In genomic region chr2:149873346-149873745, GRCm38 (mm10) we compare ENCODE assay signal across 15 mouse cellular contexts. TPM values are rescaled to one million over a fixed set of nuclear protein-coding genes. Genes with fewer than 3 reads are reported as not detected.
DNase-seq lines count a peak whose midpoint lies in the region; ATAC-seq lines count a peak whose summit lies in the region.
"Had no signal": no experiment of that assay in that cellular context is flagged by ENCODE, and none has a peak within 500 bp of the region (broad histone marks: within the 10 kb centered on the region; RNA-seq: fewer than 3 reads in every experiment).

No protein-coding gene starts in this region.

- no peaks in the 10 kb centered on the region for H3K4me1 ChIP-seq in limb, embryonic 11.5 days (ENCODE audit: control insufficient read depth, insufficient read depth, low read length)
- H3K4me1 ChIP-seq in limb, embryonic 10.5 days: no peaks in the 10 kb centered on the region
- H3K4me1 ChIP-seq in forebrain, embryonic 13.5 days: no peaks in the 10 kb centered on the region
- no peaks in the 10 kb centered on the region for H3K4me1 ChIP-seq in kidney, embryonic 16.5 days (ENCODE audit: insufficient read depth, low read length)
- H3K4me1 ChIP-seq: kidney, embryonic 15.5 days; megakaryocyte, embryonic 14.5 days; neural tube, embryonic 12.5 days had no signal

- H3K9me3 ChIP-seq in limb, embryonic 11.5 days (ENCODE audit: control insufficient read depth, low read length): no peaks in the 10 kb centered on the region
- no peaks in the 10 kb centered on the region for H3K9me3 ChIP-seq in limb, embryonic 10.5 days (replicated peaks)
- H3K9me3 ChIP-seq in forebrain, embryonic 13.5 days (replicated peaks): no peaks in the 10 kb centered on the region
- no peaks in the 10 kb centered on the region for H3K9me3 ChIP-seq in kidney, embryonic 16.5 days (ENCODE audit: low read length)
- H3K9me3 ChIP-seq: kidney, embryonic 15.5 days; neural tube, embryonic 12.5 days had no signal

- WGBS in limb, embryonic 11.5 days: 86% methylated on average over 3 of the region's 3 CpGs
- 82% methylated on average over 3 of the region's 3 CpGs for WGBS in limb, embryonic 10.5 days
- WGBS in forebrain, embryonic 13.5 days: 84% methylated on average over 3 of the region's 3 CpGs
- 89% methylated on average over 3 of the region's 3 CpGs for WGBS in kidney, embryonic 16.5 days

- no peak for ATAC-seq in limb, embryonic 11.5 days (ENCODE audit: insufficient number of reproducible peaks, low FRiP score, low TSS enrichment, low read depth)
- ATAC-seq in forebrain, embryonic 13.5 days: no peak
- ATAC-seq in kidney, embryonic 16.5 days (ENCODE audit: low FRiP score, low TSS enrichment): no peak

- H3K36me3 ChIP-seq in limb, embryonic 11.5 days (ENCODE audit: control insufficient read depth, insufficient read depth, low read length): no peaks in the 10 kb centered on the region
- H3K36me3 ChIP-seq in limb, embryonic 10.5 days: no peaks in the 10 kb centered on the region
- no peaks in the 10 kb centered on the region for H3K36me3 ChIP-seq in forebrain, embryonic 13.5 days (ENCODE audit: poor library complexity, severe bottlenecking)
- no peaks in the 10 kb centered on the region for H3K36me3 ChIP-seq in kidney, embryonic 16.5 days (ENCODE audit: insufficient read depth, low read length)
- H3K36me3 ChIP-seq: kidney, embryonic 15.5 days; neural tube, embryonic 12.5 days had no signal

- H3K27me3 ChIP-seq in limb, embryonic 11.5 days (ENCODE audit: control insufficient read depth, insufficient read depth, low read length): no peaks in the 10 kb centered on the region
- H3K27me3 ChIP-seq in limb, embryonic 10.5 days (ENCODE audit: low read depth, poor library complexity, severe bottlenecking): no peaks in the 10 kb centered on the region
- H3K27me3 ChIP-seq in forebrain, embryonic 13.5 days: no peaks in the 10 kb centered on the region
- no peaks in the 10 kb centered on the region for H3K27me3 ChIP-seq in kidney, embryonic 16.5 days (ENCODE audit: insufficient read depth, low read length)
- H3K27me3 ChIP-seq: kidney, embryonic 15.5 days; megakaryocyte, embryonic 14.5 days; neural tube, embryonic 12.5 days had no signal

- no peak overlapping the region for H3K4me2 ChIP-seq in limb, embryonic 11.5 days (ENCODE audit: low read depth, severe bottlenecking)
- H3K4me2 ChIP-seq in forebrain, embryonic 13.5 days: no peak overlapping the region
- H3K4me2 ChIP-seq in kidney, embryonic 16.5 days (replicated peaks; ENCODE audit: low read depth, low read length): no peak overlapping the region
- H3K4me2 ChIP-seq: kidney, embryonic 15.5 days; neural tube, embryonic 12.5 days had no signal

- DNase-seq in limb, embryonic 11.5 days (ENCODE audit: low spot score): peak; percentile 8
- no peak for DNase-seq in limb, embryonic 10.5 days (ENCODE audit: low spot score)
- DNase-seq in frontal cortex, adult 2 months (ENCODE audit: extremely low spot score in 1 of 2, low spot score in 1 of 2): peak; percentile 92 to 95
- peak; percentile 59 to 64 for DNase-seq in layer of hippocampus, postnatal 36 days
- DNase-seq in telencephalon, adult 2 months (ENCODE audit: low read depth, low spot score): peak; percentile 95
- DNase-seq in thymus, postnatal 25 days: no peak
- DNase-seq: thymus, postnatal 36 days had no signal

- H3K27ac ChIP-seq in limb, embryonic 11.5 days (replicated peaks; ENCODE audit: low read depth, low read length): no peak overlapping the region
- H3K27ac ChIP-seq in limb, embryonic 10.5 days: no peak overlapping the region
- H3K27ac ChIP-seq in forebrain, embryonic 13.5 days: no peak overlapping the region
- H3K27ac ChIP-seq in kidney, embryonic 16.5 days (ENCODE audit: low read length): no peak overlapping the region
- H3K27ac ChIP-seq: kidney, embryonic 15.5 days; liver, embryonic 14.5 days; neural tube, embryonic 12.5 days had no signal

- no peak overlapping the region for H3K4me3 ChIP-seq in limb, embryonic 11.5 days (ENCODE audit: low read depth, low read length)
- no peak overlapping the region for H3K4me3 ChIP-seq in limb, embryonic 10.5 days
- H3K4me3 ChIP-seq in forebrain, embryonic 13.5 days: no peak overlapping the region
- H3K4me3 ChIP-seq in kidney, embryonic 16.5 days (ENCODE audit: low read length): no peak overlapping the region
- H3K4me3 ChIP-seq: kidney, embryonic 15.5 days; megakaryocyte, embryonic 14.5 days; neural tube, embryonic 12.5 days had no signal

- no peak overlapping the region for H3K9ac ChIP-seq in limb, embryonic 11.5 days (ENCODE audit: low read length)
- no peak overlapping the region for H3K9ac ChIP-seq in forebrain, embryonic 13.5 days
- no peak overlapping the region for H3K9ac ChIP-seq in kidney, embryonic 16.5 days (replicated peaks; ENCODE audit: low read length)
- H3K9ac ChIP-seq: kidney, embryonic 15.5 days; liver, embryonic 14.5 days; neural tube, embryonic 12.5 days had no signal

RNA-seq across cellular contexts. Expression of gene C530025M09Rik, which starts 42.3 kb away (rescaled TPM):
- not detected in 2 replicates for polyA plus RNA-seq in limb, embryonic 11.5 days (2014; fragmentation: Nextera tagmentation; extraction: Ambion mirVana)
- 0.30 TPM in 1 of 2 replicates, not detected in the other for polyA plus RNA-seq in limb, embryonic 10.5 days (2016; fragmentation: Nextera tagmentation; extraction: Ambion mirVana)
- polyA plus RNA-seq in frontal cortex, adult 2 months (2012; rRNA removed): 0.14 and 0.80 TPM in 2 replicates
- under 1 TPM; 0.55 to 0.61 TPM for total RNA-seq in layer of hippocampus, postnatal 36 days (2021)
- polyA plus RNA-seq in forebrain, embryonic 13.5 days (2015; fragmentation: Nextera tagmentation; extraction: Ambion mirVana): 0.64 and 0.75 TPM in 2 replicates
- not detected in 2 replicates for polyA plus RNA-seq in kidney, embryonic 16.5 days (2015; fragmentation: Nextera tagmentation; extraction: Ambion mirVana)
- polyA plus RNA-seq: forebrain, embryonic 11.5 days; liver, embryonic 14.5 days; spleen, adult 2 months had no signal

RNA-seq across cellular contexts. Expression of gene Syndig1, which starts 44.3 kb away (rescaled TPM):
- polyA plus RNA-seq in limb, embryonic 11.5 days (2014; fragmentation: Nextera tagmentation; extraction: Ambion mirVana): 1.4 and 2.1 TPM in 2 replicates
- 1.2 and 2.1 TPM in 2 replicates for polyA plus RNA-seq in limb, embryonic 10.5 days (2016; fragmentation: Nextera tagmentation; extraction: Ambion mirVana)
- 29.2 and 35.3 TPM in 2 replicates for polyA plus RNA-seq in frontal cortex, adult 2 months (2012; rRNA removed)
- total RNA-seq in layer of hippocampus, postnatal 36 days (2021): 10 to 100 TPM; 37.5 to 39.7 TPM
- 8.2 and 9.8 TPM in 2 replicates for polyA plus RNA-seq in forebrain, embryonic 13.5 days (2015; fragmentation: Nextera tagmentation; extraction: Ambion mirVana)
- 5.2 and 6.1 TPM in 2 replicates for polyA plus RNA-seq in kidney, embryonic 16.5 days (2015; fragmentation: Nextera tagmentation; extraction: Ambion mirVana)
- polyA plus RNA-seq: spleen, adult 2 months had no signal

Comparison
In these comparisons a context has a peak if more than half of its experiments do, and no peak if none do; other contexts are left out.
1. DNase-seq: peak in limb, embryonic 11.5 days (single experiment), frontal cortex, adult 2 months (2 of 2), layer of hippocampus, postnatal 36 days (2 of 2) and telencephalon, adult 2 months (single experiment); none in limb, embryonic 10.5 days (single experiment) and thymus, postnatal 25 days (single experiment).